Mouse (Mus musculus): Measurements from ENCODE around the gene Tmcc3. TPM values are rescaled to one million over a fixed set of nuclear protein-coding genes. Genes with fewer than 3 reads are reported as not detected.
A peak's percentile ranks its signal among the peaks of the same experiment; 100 is the strongest.
"Not testable (repeated sequence)": the region's sequence is repeated elsewhere in the genome, so short reads cannot be mapped to it uniquely, and the experiment has no call there.

Tmcc3 gene
- polyA plus RNA-seq, 1 experiment from 2014 or later = 4.8 TPM

GRCm38 (mm10) chr10:94588976-94589375, 277.2 kb downstream of the Tmcc3 start:
- Histone ChIP-seq H3K27me3 (peaks cover 18% of the 10 kb centered on the region; the same call in 1 of the 2 replicates), H3K36me3 (no peaks in the 10 kb centered on the region), H3K9ac (replicated peaks) (no peak overlapping the region), H3K4me1 (peaks cover 20% of the 10 kb centered on the region), H3K4me2 (replicated peaks) (no peak overlapping the region), H3K27ac (replicated peaks) (no peak overlapping the region), H3K4me3 (no peak overlapping the region), H3K9me3 (no peaks in the 10 kb centered on the region)
- 94% methylated on average over 5 of the region's 5 CpGs for WGBS
- no peak for ATAC-seq (ENCODE audit: low FRiP score, low read depth)

DNA sequence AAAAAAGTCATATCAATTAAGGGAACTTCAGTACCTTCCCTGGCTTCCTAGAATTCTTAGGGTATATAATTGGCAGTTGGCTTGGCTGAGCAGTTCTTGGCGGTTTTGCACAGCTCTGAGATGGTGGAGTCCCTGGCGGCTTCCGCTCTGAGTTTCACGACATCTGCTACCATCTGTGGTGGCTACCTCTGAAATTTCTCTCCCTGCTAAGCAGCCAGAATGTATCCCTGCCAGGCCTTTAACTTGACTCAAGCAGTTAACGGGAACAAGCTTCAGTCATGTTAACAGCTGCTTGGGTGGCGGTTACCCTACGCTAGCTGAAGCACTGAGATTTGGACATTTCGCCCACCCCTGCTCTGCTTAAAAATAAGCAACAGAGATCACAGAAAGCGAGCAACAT, 284.0 kb downstream of the Tmcc3 start:
- Histone ChIP-seq H3K27me3 (no peaks in the 10 kb centered on the region), H3K4me1 (no peaks in the 10 kb centered on the region), H3K27ac (replicated peaks) (no peak overlapping the region), H3K9ac (replicated peaks) (no peak overlapping the region), H3K4me3 (no peak overlapping the region), H3K36me3 (no peaks in the 10 kb centered on the region), H3K4me2 (replicated peaks) (no peak overlapping the region), H3K9me3 (no peaks in the 10 kb centered on the region)
- ATAC-seq (ENCODE audit: low FRiP score, low read depth) = no peak
- 88% methylated on average over 9 of the region's 9 CpGs for WGBS

DNA sequence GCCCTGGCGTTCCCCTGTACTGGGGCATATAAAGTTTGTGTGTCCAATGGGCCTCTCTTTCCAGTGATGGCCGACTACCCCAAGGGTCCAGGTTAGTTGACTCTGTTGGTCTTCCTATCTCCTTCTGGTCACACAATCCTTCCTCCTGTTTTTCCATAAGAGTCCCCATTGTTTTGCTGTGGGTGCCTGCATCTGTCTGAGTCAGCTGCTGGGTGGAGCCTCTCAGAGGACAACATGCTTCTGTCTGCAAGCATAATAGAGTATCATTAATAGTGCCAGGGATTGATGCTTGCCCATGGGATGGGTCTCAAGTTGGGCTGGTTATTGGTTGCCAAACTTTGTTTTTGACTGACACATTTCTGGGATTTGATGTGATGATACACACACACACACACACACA, 288.1 kb downstream of the Tmcc3 start:
- H3K4me3 ChIP-seq; H3K4me1 ChIP-seq; H3K9me3 ChIP-seq; H3K36me3 ChIP-seq; ATAC-seq (ENCODE audit: low FRiP score, low read depth); H3K27me3 ChIP-seq; H3K4me2 ChIP-seq (replicated peaks); H3K27ac ChIP-seq (replicated peaks); H3K9ac ChIP-seq (replicated peaks): not testable (repeated sequence)
- 81% methylated on average over 2 of the region's 2 CpGs for WGBS

GRCm38 (mm10) chr10:94601034-94601433, 289.3 kb downstream of the Tmcc3 start:
- Histone ChIP-seq H3K27me3 (no peaks in the 10 kb centered on the region), H3K9me3 (no peaks in the 10 kb centered on the region), H3K4me2 (replicated peaks) (no peak overlapping the region), H3K27ac (replicated peaks) (no peak overlapping the region), H3K4me1 (no peaks in the 10 kb centered on the region), H3K9ac (replicated peaks) (no peak overlapping the region), H3K4me3 (no peak overlapping the region), H3K36me3 (no peaks in the 10 kb centered on the region)
- 91% methylated on average over 6 of the region's 6 CpGs for WGBS
- ATAC-seq (ENCODE audit: low FRiP score, low read depth) = no peak

DNA sequence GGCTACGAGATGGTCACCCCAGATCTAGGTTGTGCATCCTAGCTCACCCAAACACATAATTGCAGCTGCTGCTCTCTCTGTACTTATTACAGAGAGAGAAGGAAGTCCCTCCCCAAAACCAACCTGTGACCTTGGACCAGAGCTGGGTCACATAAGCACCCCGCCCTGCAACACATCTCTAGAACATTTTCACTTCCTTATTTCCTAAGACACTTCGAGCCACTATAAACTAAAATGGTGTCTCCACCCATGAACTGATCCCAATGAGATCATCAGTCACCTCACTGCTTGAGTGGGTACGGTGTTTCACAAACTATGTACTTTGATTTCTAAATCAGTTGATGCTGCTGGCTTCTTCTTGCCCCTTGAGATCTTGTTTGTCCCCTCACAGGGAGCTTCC, 293.7 kb downstream of the Tmcc3 start:
- Histone ChIP-seq H3K4me1 (no peaks in the 10 kb centered on the region), H3K36me3 (no peaks in the 10 kb centered on the region), H3K27ac (replicated peaks) (no peak overlapping the region), H3K9me3 (no peaks in the 10 kb centered on the region), H3K27me3 (no peaks in the 10 kb centered on the region), H3K4me3 (no peak overlapping the region), H3K9ac (replicated peaks) (no peak overlapping the region), H3K4me2 (replicated peaks) (no peak overlapping the region)
- no peak for ATAC-seq (ENCODE audit: low FRiP score, low read depth)
- 89% methylated on average over 4 of the region's 4 CpGs for WGBS

DNA sequence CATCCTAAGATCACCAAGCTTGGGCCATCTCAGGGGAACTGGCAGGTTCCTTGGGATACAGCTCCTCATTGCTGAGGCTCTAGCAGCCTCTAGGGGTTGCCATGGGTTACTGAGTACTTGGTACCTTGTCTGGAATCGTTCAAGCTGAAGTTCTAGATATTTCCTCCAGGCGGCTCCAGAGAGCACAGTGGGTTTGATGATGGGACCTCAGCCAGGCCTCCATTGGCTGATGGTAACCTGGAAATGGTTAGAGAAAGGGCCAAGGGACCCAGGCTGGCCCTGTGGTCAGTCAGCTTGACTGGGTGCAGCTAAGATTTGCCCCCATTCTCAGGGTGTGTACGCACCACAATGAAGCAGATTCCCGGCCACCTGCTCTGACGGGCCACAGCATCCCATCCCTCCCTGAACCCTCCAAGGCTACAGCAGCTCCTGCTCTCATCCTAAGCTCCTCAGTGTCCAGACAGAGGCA, 297.6 kb downstream of the Tmcc3 start:
- no peaks in the 10 kb centered on the region for H3K36me3 ChIP-seq
- H3K4me3 ChIP-seq = no peak overlapping the region
- no peak overlapping the region for H3K9ac ChIP-seq (replicated peaks)
- no peaks in the 10 kb centered on the region for H3K9me3 ChIP-seq
- no peaks in the 10 kb centered on the region for H3K27me3 ChIP-seq
- H3K27ac ChIP-seq (replicated peaks) = no peak overlapping the region
- H3K4me2 ChIP-seq (replicated peaks) = no peak overlapping the region
- 53% methylated on average over 5 of the region's 5 CpGs for WGBS
- H3K4me1 ChIP-seq = peaks cover 9% of the 10 kb centered on the region; the same call in 1 of the 2 replicates
- ATAC-seq (ENCODE audit: low FRiP score, low read depth) = peak; percentile 78

- no peak overlapping the region for H3K4me3 ChIP-seq
- H3K27me3 ChIP-seq = no peaks in the 10 kb centered on the region
- H3K9me3 ChIP-seq = no peaks in the 10 kb centered on the region
- 50% methylated on average over 13 of the region's 13 CpGs for WGBS
- no peak overlapping the region for H3K9ac ChIP-seq (replicated peaks)
- peaks cover 9% of the 10 kb centered on the region; the same call in 1 of the 2 replicates for H3K4me1 ChIP-seq
- no peak overlapping the region for H3K27ac ChIP-seq (replicated peaks)
- H3K36me3 ChIP-seq = no peaks in the 10 kb centered on the region
- no peak overlapping the region for H3K4me2 ChIP-seq (replicated peaks)
- no peak for ATAC-seq (ENCODE audit: low FRiP score, low read depth)
Observed at GRCm38 (mm10) chr10:94611228-94611968, 299.6 kb downstream of the Tmcc3 start.

GRCm38 (mm10) chr10:94611969-94612440, 300.3 kb downstream of the Tmcc3 start:
- H3K9ac ChIP-seq (replicated peaks) = no peak overlapping the region
- H3K27me3 ChIP-seq = no peaks in the 10 kb centered on the region
- WGBS = 84% methylated on average over 4 of the region's 4 CpGs
- no peaks in the 10 kb centered on the region for H3K9me3 ChIP-seq
- H3K36me3 ChIP-seq = no peaks in the 10 kb centered on the region
- H3K4me2 ChIP-seq (replicated peaks) = no peak overlapping the region
- no peak for ATAC-seq (ENCODE audit: low FRiP score, low read depth)
- peaks cover 9% of the 10 kb centered on the region; the same call in 1 of the 2 replicates for H3K4me1 ChIP-seq
- no peak overlapping the region for H3K27ac ChIP-seq (replicated peaks)
- H3K4me3 ChIP-seq = no peak overlapping the region

GRCm38 (mm10) chr10:94619586-94619985, 307.8 kb downstream of the Tmcc3 start:
- no peaks in the 10 kb centered on the region for H3K36me3 ChIP-seq
- WGBS = 84% methylated on average over 5 of the region's 5 CpGs
- no peak overlapping the region for H3K27ac ChIP-seq (replicated peaks)
- no peak overlapping the region for H3K4me2 ChIP-seq (replicated peaks)
- no peak for ATAC-seq (ENCODE audit: low FRiP score, low read depth)
- no peaks in the 10 kb centered on the region for H3K27me3 ChIP-seq
- H3K4me1 ChIP-seq = peaks cover 37% of the 10 kb centered on the region
- no peak overlapping the region for H3K4me3 ChIP-seq
- no peak overlapping the region for H3K9ac ChIP-seq (replicated peaks)
- no peaks in the 10 kb centered on the region for H3K9me3 ChIP-seq

- Histone ChIP-seq H3K4me3 (no peak overlapping the region), H3K9ac (replicated peaks) (no peak overlapping the region), H3K4me2 (replicated peaks) (no peak overlapping the region), H3K27ac (replicated peaks) (peak overlapping the region; percentile 46; the same call in 1 of the 2 replicates), H3K36me3 (no peaks in the 10 kb centered on the region), H3K4me1 (peaks cover 37% of the 10 kb centered on the region), H3K27me3 (no peaks in the 10 kb centered on the region), H3K9me3 (no peaks in the 10 kb centered on the region)
- no peak for ATAC-seq (ENCODE audit: low FRiP score, low read depth)
- WGBS = 68% methylated on average over 6 of the region's 6 CpGs
Observed at GRCm38 (mm10) chr10:94620561-94620960, 308.8 kb downstream of the Tmcc3 start.

- H3K9ac ChIP-seq (replicated peaks) = no peak overlapping the region
- H3K4me3 ChIP-seq = peak overlapping the region; percentile 12
- 4% methylated on average over 13 of the region's 13 CpGs for WGBS
- H3K27me3 ChIP-seq = peaks cover 1% of the 10 kb centered on the region; the same call in 1 of the 2 replicates
- peak; percentile 88 for ATAC-seq (ENCODE audit: low FRiP score, low read depth)
- H3K9me3 ChIP-seq = no peaks in the 10 kb centered on the region
- H3K4me1 ChIP-seq = peaks cover 37% of the 10 kb centered on the region
- peak overlapping the region; percentile 50 for H3K4me2 ChIP-seq (replicated peaks)
- H3K27ac ChIP-seq (replicated peaks) = peak overlapping the region; percentile 92
- no peaks in the 10 kb centered on the region for H3K36me3 ChIP-seq
Observed at GRCm38 (mm10) chr10:94621420-94622225, 309.9 kb downstream of the Tmcc3 start.

GRCm38 (mm10) chr10:94622281-94622680, 310.5 kb downstream of the Tmcc3 start:
- no peaks in the 10 kb centered on the region for H3K36me3 ChIP-seq
- WGBS = 13% methylated on average over 5 of the region's 5 CpGs
- H3K9me3 ChIP-seq = no peaks in the 10 kb centered on the region
- no peak overlapping the region for H3K9ac ChIP-seq (replicated peaks)
- peaks cover 6% of the 10 kb centered on the region; the same call in 1 of the 2 replicates for H3K27me3 ChIP-seq
- peak overlapping the region; percentile 50 for H3K4me2 ChIP-seq (replicated peaks)
- ATAC-seq (ENCODE audit: low FRiP score, low read depth) = peak; percentile 10; the same call in 1 of the 2 replicates
- H3K4me3 ChIP-seq = peak overlapping the region; percentile 10; the same call in 1 of the 2 replicates
- peak overlapping the region; percentile 92 for H3K27ac ChIP-seq (replicated peaks)
- peaks cover 37% of the 10 kb centered on the region for H3K4me1 ChIP-seq
